Mouse (Mus musculus) erythroblast, embryonic 14.5 days (primary cell): ENCODE measurements around the gene Rarb.

Source experiments
- GATA1 ChIP-seq: IDR thresholded peaks from 2 replicates; pipeline ENCODE4 v1.6.1; 2012; ENCODE audit warnings: low read length, inconsistent platforms, mixed read lengths
- TAL1 ChIP-seq: IDR thresholded peaks from 3 replicates; pipeline ENCODE4 v1.6.1; 2012; ENCODE audit warnings: low read length, inconsistent platforms, mixed read lengths

DNA sequence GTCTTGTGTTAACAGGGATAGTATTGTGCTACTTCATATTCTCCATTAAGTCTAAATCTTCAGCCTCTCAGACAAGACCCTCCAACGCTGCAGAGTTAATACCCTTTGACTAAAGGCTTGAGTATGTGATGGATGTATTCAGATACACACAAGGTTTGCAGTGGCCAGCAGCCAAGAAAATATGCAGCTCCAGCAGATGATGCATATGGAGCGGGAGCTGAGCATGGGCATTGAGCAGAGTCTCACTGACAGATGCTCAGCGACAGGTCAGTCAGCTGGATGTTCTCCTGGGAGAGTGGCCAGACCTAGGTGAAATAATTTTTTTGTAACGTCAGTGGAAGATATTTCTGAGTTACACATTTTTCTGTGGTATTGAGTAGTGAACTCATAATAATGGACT lies 229.8 kb downstream of the Rarb start:
- no peak for TF ChIP-seq GATA1
- no peak for TF ChIP-seq TAL1
